Mouse (Mus musculus): Measurements from ENCODE around the gene Lysmd1. TPM values are rescaled to one million over a fixed set of nuclear protein-coding genes. Genes with fewer than 3 reads are reported as not detected.

Lysmd1 gene
- 5.3 to 7.8 TPM (median 6.3 TPM) in 4 replicates for total RNA-seq (2023; ENCODE audit: inconsistent age)

DNA sequence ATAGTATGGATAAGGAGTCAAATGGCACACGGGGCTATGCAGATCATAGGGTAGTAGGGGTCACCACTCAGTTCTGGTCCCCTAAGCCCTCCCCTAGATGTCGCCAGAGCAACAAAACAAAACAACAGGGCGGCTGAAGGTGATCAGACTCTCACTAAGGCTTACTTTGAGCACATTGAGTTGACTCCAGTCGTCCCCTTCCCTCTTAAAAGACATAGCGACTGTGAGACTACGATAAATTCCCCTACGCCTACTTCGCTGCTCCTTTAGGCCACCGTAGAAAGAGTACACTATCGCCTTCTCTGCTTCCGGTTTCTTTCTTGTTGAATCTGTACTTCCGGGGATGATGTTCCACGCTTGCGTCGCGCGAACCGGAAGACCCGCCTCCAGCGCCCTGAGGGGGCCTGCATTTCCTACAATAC lies at the start of gene Lysmd1, which contains the start of gene Scnm1:
Gene Lysmd1 (plus strand): TSS at position 409 of the 422 bp plus-strand sequence.
Gene Scnm1 (minus strand): TSS at position 332 of the 422 bp plus-strand sequence.

DNA sequence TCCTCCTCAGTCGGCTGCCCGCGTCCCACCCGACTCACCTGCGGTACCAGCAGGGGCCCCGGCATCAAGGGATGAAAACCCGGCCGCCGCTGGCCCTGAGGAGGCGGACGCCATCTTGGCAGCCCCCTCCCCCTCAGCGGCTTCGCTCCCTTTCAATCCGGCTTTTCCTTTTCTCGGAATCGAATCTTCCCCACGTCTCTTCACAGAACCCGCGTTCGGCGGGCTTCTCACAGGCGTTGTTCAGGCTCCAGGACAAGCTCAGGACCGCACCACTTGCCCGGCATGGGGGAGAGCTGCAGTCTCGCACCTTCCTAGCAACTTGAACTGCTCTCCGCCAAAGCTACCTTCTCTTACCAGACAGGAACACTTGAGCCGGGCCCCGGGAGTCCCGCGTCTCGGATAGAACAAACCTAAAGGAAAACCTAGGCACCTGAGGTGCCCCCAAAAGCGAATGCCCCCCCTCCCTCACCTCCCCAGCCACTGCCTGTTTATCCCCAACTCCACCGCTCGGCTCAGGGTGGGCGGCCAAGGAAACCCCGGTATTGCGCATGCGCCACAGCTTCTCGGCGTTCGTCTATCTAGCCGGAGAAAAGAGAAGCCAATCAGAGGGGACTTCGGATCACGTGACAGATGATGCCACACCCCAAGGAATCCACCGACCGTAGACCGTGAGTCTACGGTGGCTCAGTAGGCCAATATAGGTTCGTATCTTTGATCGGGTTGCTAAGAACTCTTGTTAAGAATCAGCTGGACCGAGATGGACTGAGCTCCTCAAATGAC lies 27.4 kb upstream of the Lysmd1 start, which contains the start of gene Pip5k1a:
Gene Pip5k1a (minus strand): TSS at position 593 of the 780 bp plus-strand sequence.

DNA sequence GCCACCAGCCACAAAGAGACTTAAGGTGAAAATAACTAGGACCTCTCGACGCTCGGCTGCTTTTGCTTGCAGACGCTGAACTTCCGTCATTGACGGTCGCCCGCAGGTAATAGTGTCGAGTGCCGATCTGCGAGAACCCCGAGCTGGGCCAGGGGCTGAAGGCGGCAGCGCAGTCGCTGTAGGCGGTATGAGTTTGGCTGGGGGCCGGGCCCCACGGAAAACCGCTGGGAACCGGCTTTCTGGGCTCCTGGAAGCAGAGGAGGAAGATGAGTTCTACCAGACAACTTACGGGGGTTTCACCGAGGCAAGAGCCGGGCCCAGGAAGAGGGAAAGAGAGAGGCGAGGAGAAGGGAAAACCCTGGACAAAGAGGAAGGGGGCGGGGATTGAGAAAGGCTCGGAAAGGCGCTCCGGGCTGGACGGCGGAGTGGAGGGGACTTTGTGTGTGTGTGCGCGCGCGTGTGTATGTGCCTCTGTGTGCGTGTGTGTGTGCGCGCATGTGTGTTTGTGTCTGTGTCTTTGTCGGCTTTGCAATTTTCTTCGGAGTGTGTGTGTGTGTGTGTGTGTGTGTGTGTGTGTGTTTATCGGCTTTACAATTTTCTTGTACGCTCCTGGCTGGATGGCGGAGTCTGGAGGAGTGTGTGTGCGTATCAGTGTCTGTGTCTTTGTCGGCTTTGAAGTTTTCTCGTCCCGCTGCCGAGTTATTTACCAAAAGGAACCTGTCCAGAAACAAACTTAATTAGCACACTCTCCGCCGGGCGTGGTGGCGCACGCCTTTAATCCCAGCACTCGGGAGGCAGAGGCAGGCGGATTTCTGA lies 22.8 kb upstream of the Lysmd1 start, which contains the start of gene Vps72:
Gene Vps72 (plus strand): TSS at position 112 of the 816 bp plus-strand sequence.

DNA sequence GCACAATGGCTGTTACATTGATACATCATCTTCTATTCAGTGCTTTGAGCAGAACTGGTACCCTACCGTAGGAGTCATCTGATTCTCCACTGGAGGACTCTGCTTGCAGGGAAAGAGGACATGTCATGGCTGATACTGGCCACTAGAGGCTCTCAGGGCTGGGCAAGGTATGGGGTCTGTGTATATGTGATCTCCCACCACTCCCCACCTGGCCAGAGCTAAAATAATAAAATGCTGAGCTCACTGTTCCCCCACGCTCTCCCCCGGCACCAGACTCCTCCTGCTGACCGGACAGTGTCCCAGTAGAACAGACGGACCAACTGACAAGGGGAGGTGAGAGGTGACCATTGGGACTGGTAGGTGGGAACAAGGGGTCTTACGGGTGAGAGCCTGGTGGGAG lies 9.6 kb upstream of the Lysmd1 start, which contains the start of gene Tmod4:
Gene Tmod4 (plus strand): TSS at position 231 of the 400 bp plus-strand sequence.

DNA sequence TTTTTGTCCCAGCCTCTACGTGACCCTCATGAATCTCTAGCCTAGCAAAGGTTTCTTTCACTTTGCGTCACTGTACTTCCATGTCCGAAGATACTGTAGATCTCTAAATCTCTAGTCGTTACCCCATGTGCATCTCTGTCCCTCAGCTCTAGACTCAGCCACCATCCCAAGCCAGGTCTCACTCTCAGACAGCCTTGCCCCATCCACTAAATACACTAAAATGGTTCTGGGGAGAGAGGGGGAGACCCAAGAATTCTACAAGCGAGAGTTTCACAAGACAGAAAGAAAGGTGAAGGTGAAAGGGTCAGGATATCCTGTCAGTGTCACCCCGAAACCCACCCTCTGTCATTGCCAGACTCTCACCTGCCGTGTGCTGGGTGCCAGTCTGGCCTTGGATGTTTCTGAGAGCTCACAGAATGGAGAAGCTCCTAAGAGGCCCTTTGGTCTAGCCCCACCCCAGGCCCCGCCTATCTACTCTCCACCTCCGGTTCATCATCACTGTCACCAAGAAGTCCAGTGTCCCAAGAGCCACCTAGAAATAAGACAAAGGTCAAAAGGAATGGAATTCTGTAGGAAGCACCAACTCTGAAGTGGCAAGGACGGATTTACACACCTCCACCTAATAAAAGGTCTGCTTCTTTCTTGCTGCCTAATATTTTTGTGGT lies 8.2 kb downstream of the Lysmd1 start, which contains the start of gene Tnfaip8l2:
Gene Tnfaip8l2 (minus strand): TSS at position 409 of the 665 bp plus-strand sequence.

DNA sequence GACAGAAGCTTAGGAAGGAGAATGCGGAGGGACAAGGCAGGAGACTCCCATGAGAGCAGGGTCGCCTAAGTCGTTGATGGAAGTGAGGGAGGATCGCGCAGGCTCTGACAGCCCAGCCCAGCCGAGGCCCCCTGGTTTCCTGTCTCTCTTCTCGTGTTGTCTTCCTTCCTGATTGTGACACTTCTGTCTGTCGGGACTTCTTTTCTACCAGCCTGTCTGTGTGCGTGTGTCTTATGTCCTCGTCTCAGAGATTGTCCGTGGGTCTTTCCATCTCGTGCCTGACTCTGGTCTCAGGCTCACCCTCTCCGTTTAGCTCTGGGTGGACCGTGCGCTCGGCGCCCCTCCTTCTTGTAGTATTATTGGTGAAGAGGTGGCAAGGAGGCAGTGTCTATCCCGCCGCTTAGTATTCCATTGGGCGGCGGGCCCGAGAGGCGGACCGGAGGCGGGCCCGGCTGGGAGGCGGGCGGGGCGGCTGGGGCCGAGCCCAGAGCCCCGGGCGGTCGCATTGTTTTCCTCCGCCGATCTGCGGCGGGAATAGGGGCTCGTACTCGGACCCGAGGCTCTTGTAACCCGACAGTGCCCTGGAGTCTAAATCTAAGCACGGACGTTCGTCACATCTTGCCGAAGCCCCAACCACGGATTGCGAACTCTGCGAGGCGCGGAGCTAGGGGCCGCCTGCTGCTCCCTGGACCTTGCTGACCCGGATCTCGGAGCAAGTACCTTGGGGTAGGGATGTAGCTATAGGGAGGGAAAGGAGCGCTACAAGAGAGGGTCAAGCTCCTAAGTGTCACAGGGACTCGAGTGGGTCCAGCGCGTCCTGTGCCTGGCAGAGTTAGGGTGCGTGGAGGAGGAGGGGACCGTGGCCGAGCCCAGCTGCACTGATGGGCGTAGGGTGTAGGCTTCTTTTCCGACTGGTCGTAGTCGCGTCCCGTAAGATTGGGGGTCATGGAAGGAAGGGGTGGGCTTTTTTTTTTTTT lies 26.4 kb downstream of the Lysmd1 start, which contains the start of gene Sema6c:
Gene Sema6c (plus strand): TSS at position 471 of the 977 bp plus-strand sequence.

Other genes with a start within 250 kb of the Lysmd1 start
- gene Psmb4, start 247.1 kb upstream of the Lysmd1 start, total RNA-seq (2023; ENCODE audit: inconsistent age), result 225 to 251 TPM (median 243 TPM) in 4 replicates
- gene Selenbp1, start 201.0 kb upstream of the Lysmd1 start, total RNA-seq (2023; ENCODE audit: inconsistent age), result 1.5 to 4.9 TPM (median 2.5 TPM) in 4 replicates
- 101 to 122 TPM (median 111 TPM) in 4 replicates for gene Rfx5, start 180.0 kb upstream of the Lysmd1 start, total RNA-seq (2023; ENCODE audit: inconsistent age)
- 88.4 to 94.7 TPM (median 90.4 TPM) in 4 replicates for gene Pi4kb, start 159.4 kb upstream of the Lysmd1 start, total RNA-seq (2023; ENCODE audit: inconsistent age)
- 44.0 to 63.8 TPM (median 53.7 TPM) in 4 replicates for gene Zfp687, start 118.6 kb upstream of the Lysmd1 start, total RNA-seq (2023; ENCODE audit: inconsistent age)
- 124 to 144 TPM (median 133 TPM) in 4 replicates for gene Psmd4, start 91.5 kb upstream of the Lysmd1 start, total RNA-seq (2023; ENCODE audit: inconsistent age)
- 33.7 to 38.4 TPM (median 36.5 TPM) in 4 replicates for gene Pip5k1a, start 27.2 kb upstream of the Lysmd1 start, total RNA-seq (2023; ENCODE audit: inconsistent age)
- gene Vps72, start 23.1 kb upstream of the Lysmd1 start, total RNA-seq (2023; ENCODE audit: inconsistent age), result 53.3 to 68.2 TPM (median 62.1 TPM) in 4 replicates
- 1.5 to 4.0 TPM (median 2.2 TPM) in 4 replicates for gene Tmod4, start 9.6 kb upstream of the Lysmd1 start, total RNA-seq (2023; ENCODE audit: inconsistent age)
- gene Scnm1, start 77 bp upstream of the Lysmd1 start, total RNA-seq (2023; ENCODE audit: inconsistent age), result 57.3 to 78.5 TPM (median 59.9 TPM) in 4 replicates
- gene Tnfaip8l2, start 8.3 kb downstream of the Lysmd1 start, total RNA-seq (2023; ENCODE audit: inconsistent age), result 24.3 to 35.2 TPM (median 28.0 TPM) in 4 replicates
- gene Sema6c, start 26.4 kb downstream of the Lysmd1 start, total RNA-seq (2023; ENCODE audit: inconsistent age), result 0.18 to 1.1 TPM (median 0.54 TPM) in 3 of 4 replicates, not detected in the other
- 66.4 to 77.9 TPM (median 74.8 TPM) in 4 replicates for gene Gabpb2, start 83.8 kb downstream of the Lysmd1 start, total RNA-seq (2023; ENCODE audit: inconsistent age)
- 193 to 216 TPM (median 202 TPM) in 4 replicates for gene Cdc42se1, start 94.6 kb downstream of the Lysmd1 start, total RNA-seq (2023; ENCODE audit: inconsistent age)
- gene Mllt11, start 98.1 kb downstream of the Lysmd1 start, total RNA-seq (2023; ENCODE audit: inconsistent age), result 4.9 to 8.2 TPM (median 7.6 TPM) in 4 replicates
- not detected in 4 replicates for gene Gm128, start 107.5 kb downstream of the Lysmd1 start, total RNA-seq (2023; ENCODE audit: inconsistent age)
- not detected in 4 replicates for gene Bnipl, start 117.1 kb downstream of the Lysmd1 start, total RNA-seq (2023; ENCODE audit: inconsistent age)
- gene Mindy1, start 147.3 kb downstream of the Lysmd1 start, total RNA-seq (2023; ENCODE audit: inconsistent age), result 32.4 to 40.2 TPM (median 36.0 TPM) in 4 replicates
- 9.9 to 11.6 TPM (median 11.1 TPM) in 4 replicates for gene Prune1, start 148.0 kb downstream of the Lysmd1 start, total RNA-seq (2023; ENCODE audit: inconsistent age)
- gene Anxa9, start 173.1 kb downstream of the Lysmd1 start, total RNA-seq (2023; ENCODE audit: inconsistent age), result 1.2 to 2.2 TPM (median 2.0 TPM) in 4 replicates
- 121 to 134 TPM (median 130 TPM) in 4 replicates for gene Cers2, start 180.7 kb downstream of the Lysmd1 start, total RNA-seq (2023; ENCODE audit: inconsistent age)
- 31.4 to 38.1 TPM (median 33.0 TPM) in 4 replicates for gene Setdb1, start 223.1 kb downstream of the Lysmd1 start, total RNA-seq (2023; ENCODE audit: inconsistent age)